Mouse (Mus musculus): Measurements from ENCODE around the gene Cmah.

DNA sequence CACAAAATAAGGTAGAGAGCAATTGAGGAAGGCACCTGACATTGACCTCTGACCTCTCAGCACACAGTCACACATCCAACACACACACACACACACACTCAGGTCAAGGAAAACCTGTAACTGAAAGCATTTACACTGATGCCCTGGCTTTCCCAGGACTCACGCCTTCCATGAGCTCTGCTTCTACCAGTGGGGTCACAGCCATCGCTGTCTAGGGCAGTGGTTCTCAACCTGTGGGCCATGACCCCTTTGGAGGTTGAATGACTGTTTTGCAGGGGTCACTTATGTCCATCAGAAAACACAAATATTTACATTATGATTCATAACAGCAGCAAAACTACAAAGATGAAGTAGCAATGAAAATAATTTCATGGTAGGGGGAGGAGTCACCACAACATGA is 152.3 kb downstream of the Cmah start:
- TF ChIP-seq CTCF (conservative IDR thresholded peaks at IDR 0.05; ENCODE audit: insufficient read depth, insufficient read length, low read depth, low read length) = no peak
- TF ChIP-seq POLR2A (IDR thresholded peaks at IDR 0.05; ENCODE audit: low read depth, low read length) = no peak

All from kidney, adult 2 months (tissue).